Mouse (Mus musculus): Measurements from ENCODE around the gene Olfr220. TPM values are rescaled to one million over a fixed set of nuclear protein-coding genes. Genes with fewer than 3 reads are reported as not detected.

Gene Olfr220
- total RNA-seq (2014; rRNA removed) (not detected in 2 replicates), polyA plus RNA-seq (2015; fragmentation: Nextera tagmentation; extraction: Ambion mirVana) (not detected in 2 replicates)

- no peak for ATAC-seq (ENCODE audit: low FRiP score)
- 87% methylated on average over 1 of the region's 1 CpGs for WGBS
- H3K27me3 ChIP-seq (ENCODE audit: insufficient read depth, low read length): no peaks in the 10 kb centered on the region
- no peak for DNase-seq (ENCODE audit: low spot score)
- no peaks in the 10 kb centered on the region for H3K9me3 ChIP-seq (ENCODE audit: low read length)
- no peak for TF ChIP-seq CTCF (IDR thresholded peaks at IDR 0.05)
- no peaks in the 10 kb centered on the region for H3K4me1 ChIP-seq (ENCODE audit: insufficient read depth, low read length)
- no peaks in the 10 kb centered on the region for H3K36me3 ChIP-seq (ENCODE audit: insufficient read depth, low read length)
- H3K27ac ChIP-seq (ENCODE audit: low read depth, low read length): no peak within 1 kb of the TSS
- no peak within 1 kb of the TSS for H3K4me2 ChIP-seq (ENCODE audit: low read depth, low read length, poor library complexity, severe bottlenecking)
- H3K4me3 ChIP-seq (ENCODE audit: low read depth, low read length): no peak within 1 kb of the TSS
- H3K9ac ChIP-seq (replicated peaks; ENCODE audit: low read length, poor library complexity, severe bottlenecking): no peak within 1 kb of the TSS
Observed at GRCm38 (mm10) chr1:174441782-174442181, at the start of gene Olfr220. TSS of gene Olfr220 (plus strand) at chr1:174442082.

GRCm38 (mm10) chr1:174422959-174423358, 18.9 kb upstream of the Olfr220 start:
- no peak overlapping the region for H3K27ac ChIP-seq (ENCODE audit: low read depth, low read length)
- H3K9ac ChIP-seq (replicated peaks; ENCODE audit: low read length, poor library complexity, severe bottlenecking): no peak overlapping the region
- 87% methylated on average over 4 of the region's 4 CpGs for WGBS
- no peaks in the 10 kb centered on the region for H3K9me3 ChIP-seq (ENCODE audit: low read length)
- no peaks in the 10 kb centered on the region for H3K27me3 ChIP-seq (ENCODE audit: insufficient read depth, low read length)
- no peaks in the 10 kb centered on the region for H3K36me3 ChIP-seq (ENCODE audit: insufficient read depth, low read length)
- H3K4me2 ChIP-seq (ENCODE audit: low read depth, low read length, poor library complexity, severe bottlenecking): no peak overlapping the region
- no peak overlapping the region for H3K4me3 ChIP-seq (ENCODE audit: low read depth, low read length)
- H3K4me1 ChIP-seq (ENCODE audit: insufficient read depth, low read length): no peaks in the 10 kb centered on the region
- no peak for ATAC-seq (ENCODE audit: low FRiP score)
- DNase-seq (ENCODE audit: low spot score): no peak
- TF ChIP-seq CTCF (IDR thresholded peaks at IDR 0.05): no peak

GRCm38 (mm10) chr1:174423764-174424163, 18.1 kb upstream of the Olfr220 start, which contains the start of gene Olfr414:
TSS of gene Olfr414 (plus strand) at chr1:174424064.
- H3K4me3 ChIP-seq (ENCODE audit: low read depth, low read length): no peak within 1 kb of the TSS
- H3K9ac ChIP-seq (replicated peaks; ENCODE audit: low read length, poor library complexity, severe bottlenecking): no peak within 1 kb of the TSS
- no peak within 1 kb of the TSS for H3K4me2 ChIP-seq (ENCODE audit: low read depth, low read length, poor library complexity, severe bottlenecking)
- H3K27ac ChIP-seq (ENCODE audit: low read depth, low read length): no peak within 1 kb of the TSS
- no peaks in the 10 kb centered on the region for H3K27me3 ChIP-seq (ENCODE audit: insufficient read depth, low read length)
- WGBS: 58% methylated on average over 1 of the region's 1 CpGs
- no peaks in the 10 kb centered on the region for H3K4me1 ChIP-seq (ENCODE audit: insufficient read depth, low read length)
- no peaks in the 10 kb centered on the region for H3K36me3 ChIP-seq (ENCODE audit: insufficient read depth, low read length)
- ATAC-seq (ENCODE audit: low FRiP score): no peak
- no peak for DNase-seq (ENCODE audit: low spot score)
- no peak for TF ChIP-seq CTCF (IDR thresholded peaks at IDR 0.05)
- H3K9me3 ChIP-seq (ENCODE audit: low read length): no peaks in the 10 kb centered on the region

- no peaks in the 10 kb centered on the region for H3K27me3 ChIP-seq (ENCODE audit: insufficient read depth, low read length)
- no peaks in the 10 kb centered on the region for H3K4me1 ChIP-seq (ENCODE audit: insufficient read depth, low read length)
- H3K9ac ChIP-seq (replicated peaks; ENCODE audit: low read length, poor library complexity, severe bottlenecking): no peak overlapping the region
- WGBS: 59% methylated on average over 3 of the region's 3 CpGs
- no peak overlapping the region for H3K4me3 ChIP-seq (ENCODE audit: low read depth, low read length)
- no peak overlapping the region for H3K4me2 ChIP-seq (ENCODE audit: low read depth, low read length, poor library complexity, severe bottlenecking)
- no peaks in the 10 kb centered on the region for H3K36me3 ChIP-seq (ENCODE audit: insufficient read depth, low read length)
- DNase-seq (ENCODE audit: low spot score) (no peak), ATAC-seq (ENCODE audit: low FRiP score) (no peak)
- no peak for TF ChIP-seq CTCF (IDR thresholded peaks at IDR 0.05)
- H3K9me3 ChIP-seq (ENCODE audit: low read length): no peaks in the 10 kb centered on the region
- no peak overlapping the region for H3K27ac ChIP-seq (ENCODE audit: low read depth, low read length)
Observed at GRCm38 (mm10) chr1:174426180-174426986, 15.5 kb upstream of the Olfr220 start.

GRCm38 (mm10) chr1:174427402-174427801, 14.5 kb upstream of the Olfr220 start:
- Histone ChIP-seq H3K9me3 (ENCODE audit: low read length) (no peaks in the 10 kb centered on the region), H3K4me3 (ENCODE audit: low read depth, low read length) (no peak overlapping the region), H3K36me3 (ENCODE audit: insufficient read depth, low read length) (no peaks in the 10 kb centered on the region), H3K4me2 (ENCODE audit: low read depth, low read length, poor library complexity, severe bottlenecking) (no peak overlapping the region), H3K9ac (replicated peaks; ENCODE audit: low read length, poor library complexity, severe bottlenecking) (no peak overlapping the region), H3K27me3 (ENCODE audit: insufficient read depth, low read length) (no peaks in the 10 kb centered on the region), H3K27ac (ENCODE audit: low read depth, low read length) (no peak overlapping the region), H3K4me1 (ENCODE audit: insufficient read depth, low read length) (no peaks in the 10 kb centered on the region)
- TF ChIP-seq CTCF (IDR thresholded peaks at IDR 0.05): no peak
- WGBS: 77% methylated on average over 1 of the region's 1 CpGs
- ATAC-seq (ENCODE audit: low FRiP score): no peak
- no peak for DNase-seq (ENCODE audit: low spot score)

- Histone ChIP-seq H3K4me2 (ENCODE audit: low read depth, low read length, poor library complexity, severe bottlenecking) (no peak overlapping the region), H3K9me3 (ENCODE audit: low read length) (no peaks in the 10 kb centered on the region), H3K27me3 (ENCODE audit: insufficient read depth, low read length) (no peaks in the 10 kb centered on the region), H3K4me3 (ENCODE audit: low read depth, low read length) (no peak overlapping the region), H3K36me3 (ENCODE audit: insufficient read depth, low read length) (no peaks in the 10 kb centered on the region), H3K4me1 (ENCODE audit: insufficient read depth, low read length) (no peaks in the 10 kb centered on the region), H3K9ac (replicated peaks; ENCODE audit: low read length, poor library complexity, severe bottlenecking) (no peak overlapping the region), H3K27ac (ENCODE audit: low read depth, low read length) (no peak overlapping the region)
- WGBS: 90% methylated on average over 2 of the region's 2 CpGs
- no peak for DNase-seq (ENCODE audit: low spot score)
- no peak for TF ChIP-seq CTCF (IDR thresholded peaks at IDR 0.05)
- no peak for ATAC-seq (ENCODE audit: low FRiP score)
Observed at GRCm38 (mm10) chr1:174428407-174428806, 13.5 kb upstream of the Olfr220 start.

Measured in midbrain, postnatal 0 days (tissue).